Mouse (Mus musculus): ENCODE measurements around the gene Cyth4.

- TF ChIP-seq GATA1 (IDR thresholded peaks at IDR 0.05; ENCODE audit: borderline replicate concordance, low read length) (no peak), FLI1 (IDR thresholded peaks at IDR 0.05; ENCODE audit: low read length) (no peak)
These were observed 2.9 kb upstream of the Cyth4 start for GRCm38 (mm10) chr15:78593896-78594425.

Data from megakaryocyte, embryonic 14.5 days (primary cell).